Mouse (Mus musculus): ENCODE results near the gene Ppp1r9a. TPM values are rescaled to one million over a fixed set of nuclear protein-coding genes. Genes with fewer than 3 reads are reported as not detected.

Gene Ppp1r9a
- polyA plus RNA-seq, 1 experiment from 2014 or later: 12.0 TPM

DNA sequence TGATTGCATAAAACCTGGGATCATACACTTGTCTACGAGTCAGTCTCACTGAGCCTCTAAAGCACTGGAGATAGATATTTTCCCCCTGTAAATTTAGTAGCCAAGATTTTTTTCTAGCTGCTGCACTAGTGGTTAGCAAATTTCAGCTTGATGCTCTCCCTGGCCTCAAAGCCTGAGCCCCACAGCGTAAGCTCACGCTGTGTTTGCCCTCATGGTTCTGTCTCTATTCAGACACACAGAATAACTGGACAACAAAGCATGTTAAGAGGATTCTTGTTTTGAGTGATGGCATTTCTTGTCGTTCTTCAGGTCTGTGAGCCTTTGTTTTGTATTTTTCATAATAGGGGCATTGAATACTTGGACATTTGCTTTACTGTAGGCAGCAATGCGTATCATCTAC lies 177.4 kb downstream of the Ppp1r9a start:
- Histone ChIP-seq H3K36me3 (no peaks in the 10 kb centered on the region), H3K4me1 (replicated peaks) (0 out of 2 replicates have a peak, but pooled peaks cover 3% of the 10 kb centered on the region), H3K9me3 (no peaks in the 10 kb centered on the region), H3K4me3 (replicated peaks) (no peak overlapping the region), H3K4me2 (replicated peaks) (no peak overlapping the region), H3K27me3 (replicated peaks) (no peaks in the 10 kb centered on the region), H3K9ac (no peak overlapping the region), H3K27ac (no peak overlapping the region)
- 84% methylated on average over 5 of the region's 5 CpGs for WGBS
- no peak for ATAC-seq

DNA sequence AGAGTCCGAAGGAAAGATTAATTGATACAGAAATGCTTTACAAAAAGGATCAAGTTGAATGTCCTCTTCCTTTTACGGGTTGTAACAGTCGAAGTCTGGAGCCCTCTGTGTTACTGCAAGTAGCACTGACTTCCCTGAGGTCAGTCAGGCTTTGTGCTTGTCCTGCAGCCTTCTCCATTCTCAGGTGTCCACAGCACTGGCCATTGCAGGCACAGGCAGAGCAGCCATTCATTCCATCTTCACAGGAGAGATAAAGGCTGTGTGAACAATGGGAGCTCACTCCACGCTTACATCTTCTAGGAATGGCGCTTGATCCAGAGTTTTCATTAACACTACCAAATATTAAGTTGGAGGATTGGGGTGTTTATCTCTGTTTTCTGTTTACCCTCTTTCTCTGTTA lies 177.8 kb downstream of the Ppp1r9a start:
- Histone ChIP-seq H3K9ac (no peak overlapping the region), H3K4me2 (replicated peaks) (no peak overlapping the region), H3K27ac (no peak overlapping the region), H3K36me3 (no peaks in the 10 kb centered on the region), H3K9me3 (no peaks in the 10 kb centered on the region), H3K4me3 (replicated peaks) (no peak overlapping the region), H3K4me1 (replicated peaks) (0 out of 2 replicates have a peak, but pooled peaks cover 3% of the 10 kb centered on the region), H3K27me3 (replicated peaks) (no peaks in the 10 kb centered on the region)
- no peak for ATAC-seq
- WGBS: 63% methylated on average over 5 of the region's 5 CpGs

DNA sequence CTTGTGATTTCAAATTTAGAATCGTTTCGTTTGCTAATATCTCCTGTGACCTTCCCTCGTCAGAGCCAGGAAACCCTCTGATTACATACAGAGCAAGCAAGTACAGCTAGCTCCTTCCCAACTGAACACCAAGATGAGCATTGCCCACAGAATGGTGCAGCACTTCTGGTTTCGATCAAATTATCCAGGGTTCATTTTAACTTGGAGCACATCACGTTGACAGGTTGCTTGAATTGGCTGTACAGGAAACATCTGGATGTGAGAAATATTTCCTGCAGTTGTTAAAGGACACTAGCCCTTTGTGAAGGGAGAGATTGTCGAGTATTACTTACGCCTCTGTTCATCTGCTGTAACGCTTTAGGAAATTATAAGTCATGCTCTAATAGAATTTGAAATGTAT lies 178.4 kb downstream of the Ppp1r9a start:
- H3K4me1 ChIP-seq (replicated peaks): 0 out of 2 replicates have a peak, but pooled peaks cover 3% of the 10 kb centered on the region
- WGBS: 33% methylated on average over 8 of the region's 8 CpGs
- no peaks in the 10 kb centered on the region for H3K36me3 ChIP-seq
- peak overlapping the region; percentile 24; the same call in 1 of the 2 replicates for H3K27ac ChIP-seq
- ATAC-seq: no peak; the same call in 1 of the 2 replicates
- no peaks in the 10 kb centered on the region for H3K9me3 ChIP-seq
- no peak overlapping the region for H3K9ac ChIP-seq
- H3K4me3 ChIP-seq (replicated peaks): no peak overlapping the region
- no peaks in the 10 kb centered on the region for H3K27me3 ChIP-seq (replicated peaks)
- H3K4me2 ChIP-seq (replicated peaks): no peak overlapping the region

DNA sequence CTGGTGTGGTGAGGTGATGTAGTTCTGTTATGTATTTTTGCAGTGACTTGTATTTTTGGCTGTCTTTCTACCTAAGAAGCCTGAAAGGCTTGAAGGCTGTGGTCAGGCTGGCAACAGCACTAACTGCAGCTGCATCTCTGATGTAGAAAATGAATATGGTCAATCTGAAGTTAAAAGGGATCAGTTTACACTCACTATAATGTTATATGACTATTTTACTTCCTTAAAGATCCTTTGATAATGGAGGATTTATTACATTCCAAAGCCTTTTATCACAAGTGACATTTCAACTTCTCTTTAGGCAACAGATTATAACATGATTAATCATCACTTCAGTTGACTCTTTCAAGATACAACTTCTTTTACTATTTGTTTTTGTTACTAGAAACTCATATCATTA lies 179.4 kb downstream of the Ppp1r9a start:
- H3K36me3 ChIP-seq: no peaks in the 10 kb centered on the region
- H3K9me3 ChIP-seq: no peaks in the 10 kb centered on the region
- H3K27me3 ChIP-seq (replicated peaks): no peaks in the 10 kb centered on the region
- no peak for ATAC-seq
- no peak overlapping the region for H3K9ac ChIP-seq
- no peak overlapping the region for H3K27ac ChIP-seq
- 0 out of 2 replicates have a peak, but pooled peaks cover 3% of the 10 kb centered on the region for H3K4me1 ChIP-seq (replicated peaks)
- no peak overlapping the region for H3K4me2 ChIP-seq (replicated peaks)
- no peak overlapping the region for H3K4me3 ChIP-seq (replicated peaks)

- ATAC-seq: no peak
- H3K9ac ChIP-seq: no peak overlapping the region
- no peaks in the 10 kb centered on the region for H3K36me3 ChIP-seq
- no peaks in the 10 kb centered on the region for H3K9me3 ChIP-seq
- H3K27me3 ChIP-seq (replicated peaks): no peaks in the 10 kb centered on the region
- no peak overlapping the region for H3K4me3 ChIP-seq (replicated peaks)
- 0 out of 2 replicates have a peak, but pooled peaks cover 3% of the 10 kb centered on the region for H3K4me1 ChIP-seq (replicated peaks)
- 34% methylated on average over 2 of the region's 2 CpGs for WGBS
- H3K4me2 ChIP-seq (replicated peaks): no peak overlapping the region
- no peak overlapping the region; the same call in 1 of the 2 replicates for H3K27ac ChIP-seq
Measured at GRCm38 (mm10) chr6:5082740-5083139, 180.0 kb downstream of the Ppp1r9a start.

GRCm38 (mm10) chr6:5083957-5084356 lies 181.2 kb downstream of the Ppp1r9a start:
- Histone ChIP-seq H3K27ac (no peak overlapping the region), H3K27me3 (replicated peaks) (no peaks in the 10 kb centered on the region), H3K4me3 (replicated peaks) (no peak overlapping the region), H3K9me3 (no peaks in the 10 kb centered on the region), H3K4me1 (replicated peaks) (0 out of 2 replicates have a peak, but pooled peaks cover 3% of the 10 kb centered on the region), H3K36me3 (no peaks in the 10 kb centered on the region), H3K9ac (no peak overlapping the region), H3K4me2 (replicated peaks) (no peak overlapping the region)
- ATAC-seq: no peak
- 37% methylated on average over 4 of the region's 4 CpGs for WGBS

DNA sequence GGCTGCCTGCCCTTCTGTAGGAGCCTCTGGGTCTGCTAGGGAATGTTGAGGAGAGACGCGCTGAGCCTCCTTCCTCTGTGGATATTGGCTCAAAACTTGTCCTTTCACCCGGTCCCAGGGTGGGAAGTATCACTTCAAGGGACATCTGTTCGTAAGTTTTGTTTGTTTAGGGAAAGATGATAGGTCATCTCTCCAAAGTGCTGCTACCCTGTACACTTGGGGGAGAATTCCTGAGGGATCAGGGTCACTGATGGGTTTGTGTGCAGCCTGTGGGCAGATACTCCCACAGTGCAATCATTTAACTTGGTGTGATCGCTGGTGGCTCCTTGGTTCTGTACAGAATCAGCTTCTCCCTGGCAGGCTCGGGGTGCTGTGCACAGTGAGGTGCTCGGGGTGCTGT lies 189.2 kb downstream of the Ppp1r9a start:
- Histone ChIP-seq H3K27ac (no peak overlapping the region), H3K9me3 (no peaks in the 10 kb centered on the region), H3K4me1 (replicated peaks) (0 out of 2 replicates have a peak, but pooled peaks cover 2% of the 10 kb centered on the region), H3K9ac (no peak overlapping the region), H3K4me3 (replicated peaks) (no peak overlapping the region), H3K27me3 (replicated peaks) (no peaks in the 10 kb centered on the region), H3K4me2 (replicated peaks) (no peak overlapping the region), H3K36me3 (no peaks in the 10 kb centered on the region)
- ATAC-seq: no peak
- WGBS: 73% methylated on average over 7 of the region's 7 CpGs

- no peaks in the 10 kb centered on the region for H3K36me3 ChIP-seq
- H3K4me2 ChIP-seq (replicated peaks): no peak overlapping the region
- no peaks in the 10 kb centered on the region for H3K9me3 ChIP-seq
- H3K4me1 ChIP-seq (replicated peaks): 0 out of 2 replicates have a peak, but pooled peaks cover 2% of the 10 kb centered on the region
- no peak overlapping the region for H3K4me3 ChIP-seq (replicated peaks)
- no peak for ATAC-seq
- whole genome bisulfite sequencing: 90% methylated on average over 4 of the region's 4 CpGs
- H3K9ac ChIP-seq: no peak overlapping the region
- H3K27ac ChIP-seq: no peak overlapping the region
- H3K27me3 ChIP-seq (replicated peaks): no peaks in the 10 kb centered on the region
Measured at GRCm38 (mm10) chr6:5092795-5093194, 190.1 kb downstream of the Ppp1r9a start.

- Histone ChIP-seq H3K27ac (no peak overlapping the region), H3K4me1 (replicated peaks) (0 out of 2 replicates have a peak, but pooled peaks cover 2% of the 10 kb centered on the region), H3K36me3 (no peaks in the 10 kb centered on the region), H3K9me3 (no peaks in the 10 kb centered on the region), H3K4me3 (replicated peaks) (no peak overlapping the region), H3K9ac (no peak overlapping the region), H3K4me2 (replicated peaks) (no peak overlapping the region), H3K27me3 (replicated peaks) (no peaks in the 10 kb centered on the region)
- ATAC-seq: peak; percentile 47; the same call in 1 of the 2 replicates
- 54% methylated on average over 4 of the region's 4 CpGs for WGBS
Measured at GRCm38 (mm10) chr6:5093516-5093915, 190.8 kb downstream of the Ppp1r9a start.

DNA sequence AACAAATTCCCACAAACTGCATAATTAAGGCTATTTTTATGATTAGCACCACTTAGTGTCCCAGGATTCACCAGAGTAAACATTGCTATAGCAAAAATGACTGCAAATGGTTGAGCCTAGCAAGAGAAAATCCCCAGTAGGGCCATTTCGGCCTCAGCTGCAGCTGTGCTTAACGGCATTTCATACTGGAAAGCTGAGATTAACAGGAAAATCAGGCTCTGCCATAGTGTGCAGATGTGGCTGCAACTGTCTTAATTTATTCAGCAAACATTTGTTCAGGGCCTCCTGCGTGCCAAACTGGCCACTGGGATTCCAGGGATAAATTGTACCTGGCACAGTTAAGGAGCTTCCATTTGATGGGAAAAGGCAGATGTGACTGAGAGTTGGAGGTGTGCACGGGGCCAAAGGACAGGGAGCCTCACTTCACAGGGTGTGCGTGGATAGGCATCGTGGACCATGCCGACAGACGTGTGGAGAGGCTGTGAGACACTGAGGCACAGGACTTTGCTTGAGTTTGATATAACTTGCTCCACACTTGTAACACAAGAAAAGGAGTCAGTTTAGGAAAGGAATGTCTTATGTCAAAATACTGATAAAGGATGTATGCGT lies 192.8 kb downstream of the Ppp1r9a start:
- no peak for ATAC-seq
- H3K9ac ChIP-seq: no peak overlapping the region
- H3K4me3 ChIP-seq (replicated peaks): no peak overlapping the region
- H3K4me1 ChIP-seq (replicated peaks): 0 out of 2 replicates have a peak, but pooled peaks cover 2% of the 10 kb centered on the region
- H3K9me3 ChIP-seq: no peaks in the 10 kb centered on the region
- WGBS: 79% methylated on average over 9 of the region's 9 CpGs
- H3K4me2 ChIP-seq (replicated peaks): no peak overlapping the region
- H3K27me3 ChIP-seq (replicated peaks): no peaks in the 10 kb centered on the region
- H3K36me3 ChIP-seq: no peaks in the 10 kb centered on the region
- H3K27ac ChIP-seq: no peak overlapping the region

DNA sequence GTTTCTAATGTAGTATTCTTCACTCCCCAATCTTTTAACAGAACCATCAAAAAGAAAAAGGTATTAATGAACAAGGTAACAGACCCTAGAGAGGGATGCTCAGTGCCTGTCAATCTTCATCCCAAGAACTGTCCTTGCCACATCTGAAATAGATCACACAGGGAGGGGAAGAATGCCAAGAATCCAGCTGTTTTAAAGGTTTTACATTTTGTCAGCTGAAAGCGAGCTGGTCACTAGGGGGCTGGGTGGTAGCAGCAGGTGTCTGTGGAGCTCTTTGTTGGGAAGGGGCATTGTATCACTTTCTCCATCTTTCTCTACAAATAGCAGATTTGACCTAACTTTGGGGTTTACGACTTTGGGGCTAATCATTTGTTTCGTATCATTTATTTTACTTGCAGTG lies 194.6 kb downstream of the Ppp1r9a start:
- Histone ChIP-seq H3K36me3 (no peaks in the 10 kb centered on the region), H3K4me2 (replicated peaks) (no peak overlapping the region), H3K9ac (no peak overlapping the region), H3K27ac (no peak overlapping the region), H3K4me3 (replicated peaks) (no peak overlapping the region), H3K4me1 (replicated peaks) (no peaks in the 10 kb centered on the region), H3K27me3 (replicated peaks) (no peaks in the 10 kb centered on the region), H3K9me3 (no peaks in the 10 kb centered on the region)
- WGBS: 75% methylated on average over 3 of the region's 3 CpGs
- no peak for ATAC-seq

- Histone ChIP-seq H3K27ac (no peak overlapping the region), H3K9me3 (no peaks in the 10 kb centered on the region), H3K27me3 (replicated peaks) (no peaks in the 10 kb centered on the region), H3K4me2 (replicated peaks) (no peak overlapping the region), H3K4me3 (replicated peaks) (no peak overlapping the region), H3K9ac (no peak overlapping the region), H3K4me1 (replicated peaks) (no peaks in the 10 kb centered on the region), H3K36me3 (no peaks in the 10 kb centered on the region)
- 30% methylated on average over 5 of the region's 5 CpGs for WGBS
- ATAC-seq: peak; percentile 35
Measured at GRCm38 (mm10) chr6:5099282-5099681, 196.6 kb downstream of the Ppp1r9a start.

DNA sequence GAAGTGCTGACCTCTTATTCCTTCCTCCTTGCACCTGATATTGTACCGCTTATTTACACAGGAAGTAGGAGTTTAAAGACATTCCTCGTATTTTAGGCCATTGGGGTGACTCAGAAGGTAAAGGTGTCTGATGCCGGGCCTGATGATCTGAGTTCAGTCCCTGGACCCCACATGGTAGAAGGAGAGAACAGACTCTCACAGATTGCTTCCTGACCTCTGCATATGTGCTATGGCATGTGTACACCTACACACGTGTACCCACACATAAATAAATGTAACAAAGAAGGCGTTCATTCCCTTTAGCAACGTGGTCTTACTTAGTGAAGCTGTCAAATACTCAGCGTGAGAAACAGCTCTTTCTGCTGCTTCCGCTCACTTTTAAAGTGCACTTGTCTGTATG lies 197.1 kb downstream of the Ppp1r9a start:
- H3K4me3 ChIP-seq (replicated peaks): no peak overlapping the region

More for the DNA sequence above, 197.1 kb downstream of the Ppp1r9a start:
- WGBS: 43% methylated on average over 8 of the region's 8 CpGs
- Histone ChIP-seq H3K27me3 (replicated peaks) (no peaks in the 10 kb centered on the region), H3K36me3 (no peaks in the 10 kb centered on the region), H3K27ac (no peak overlapping the region), H3K4me2 (replicated peaks) (no peak overlapping the region), H3K9me3 (no peaks in the 10 kb centered on the region), H3K9ac (no peak overlapping the region), H3K4me1 (replicated peaks) (no peaks in the 10 kb centered on the region)
- ATAC-seq: peak; percentile 46

Data from intestine, embryonic 15.5 days (tissue).